Mouse (Mus musculus) adipose tissue, adult 10 weeks (tissue): Measurements from ENCODE around the gene Olfr814. TPM values are rescaled to one million over a fixed set of nuclear protein-coding genes. Genes with fewer than 3 reads are reported as not detected.

Experiments
- polyA plus RNA-seq: library from polyadenylated mRNA; stranded (reverse); fragments of 350-450 nt; fragmentation: Illumina TruSeq; extraction: RNeasy Lipid Tissue Mini Kit (QIAGEN cat#74804); gene quantifications from one replicate; pipeline ENCODE4 v1.2.3, GENCODE M21; 2014; ENCODE audit warnings: low read depth, low replicate concordance

Olfr814 gene
- polyA plus RNA-seq: not detected

GRCm38 (mm10) chr10:129879751-129880150 lies at the start of gene Olfr814:
TSS of gene Olfr814 (minus strand) at chr10:129879851.

GRCm38 (mm10) chr10:129915497-129915896 lies 35.8 kb upstream of the Olfr814 start, which contains the start of gene Olfr816:
TSS of gene Olfr816 (minus strand) at chr10:129915597.

GRCm38 (mm10) chr10:129905767-129906166 lies 26.1 kb upstream of the Olfr814 start, which contains the start of gene Olfr815:
TSS of gene Olfr815 (minus strand) at chr10:129905867.

GRCm38 (mm10) chr10:129855067-129855466 lies 24.6 kb downstream of the Olfr814 start, which contains the start of gene Olfr813:
TSS of gene Olfr813 (plus strand) at chr10:129855367.

GRCm38 (mm10) chr10:129845994-129846393 lies 33.7 kb downstream of the Olfr814 start, which contains the start of gene Olfr812:
TSS of gene Olfr812 (minus strand) at chr10:129846094.

Other genes starting within 250 kb of the Olfr814 start
- not detected for gene Olfr799, start 242.4 kb downstream of the Olfr814 start, polyA plus RNA-seq
- not detected for gene Olfr800, start 222.2 kb downstream of the Olfr814 start, polyA plus RNA-seq
- gene Olfr801, start 206.0 kb downstream of the Olfr814 start, polyA plus RNA-seq: not detected
- not detected for gene Olfr802, start 191.7 kb downstream of the Olfr814 start, polyA plus RNA-seq
- not detected for gene Olfr803, start 185.6 kb downstream of the Olfr814 start, polyA plus RNA-seq
- not detected for gene Olfr804, start 176.6 kb downstream of the Olfr814 start, polyA plus RNA-seq
- not detected for gene Olfr805, start 150.5 kb downstream of the Olfr814 start, polyA plus RNA-seq
- not detected for gene Olfr806, start 137.9 kb downstream of the Olfr814 start, polyA plus RNA-seq
- not detected for gene Olfr807, start 122.1 kb downstream of the Olfr814 start, polyA plus RNA-seq
- gene Olfr808, start 114.4 kb downstream of the Olfr814 start, polyA plus RNA-seq: not detected
- not detected for gene Olfr809, start 105.2 kb downstream of the Olfr814 start, polyA plus RNA-seq
- gene Olfr810, start 84.9 kb downstream of the Olfr814 start, polyA plus RNA-seq: not detected
- not detected for gene Olfr811, start 75.5 kb downstream of the Olfr814 start, polyA plus RNA-seq
- gene Olfr812, start 33.8 kb downstream of the Olfr814 start, polyA plus RNA-seq: not detected
- gene Olfr813, start 24.5 kb downstream of the Olfr814 start, polyA plus RNA-seq: not detected
- not detected for gene Olfr815, start 26.0 kb upstream of the Olfr814 start, polyA plus RNA-seq
- not detected for gene Olfr816, start 35.7 kb upstream of the Olfr814 start, polyA plus RNA-seq
- not detected for gene Olfr818, start 69.2 kb upstream of the Olfr814 start, polyA plus RNA-seq
- gene Olfr819, start 87.4 kb upstream of the Olfr814 start, polyA plus RNA-seq: not detected
- gene Olfr247, start 96.3 kb upstream of the Olfr814 start, polyA plus RNA-seq: not detected
- gene Gm10310, start 105.2 kb upstream of the Olfr814 start, polyA plus RNA-seq: not detected
- not detected for gene Olfr820, start 132.8 kb upstream of the Olfr814 start, polyA plus RNA-seq
- gene Olfr821, start 150.5 kb upstream of the Olfr814 start, polyA plus RNA-seq: not detected
- not detected for gene Olfr822, start 191.4 kb upstream of the Olfr814 start, polyA plus RNA-seq
- not detected for gene Olfr823, start 235.5 kb upstream of the Olfr814 start, polyA plus RNA-seq